Mouse (Mus musculus): ENCODE data around the gene Clic4. TPM values are rescaled to one million over a fixed set of nuclear protein-coding genes. Genes with fewer than 3 reads are reported as not detected.

Clic4 gene
- polyA plus RNA-seq, 1 experiment from 2014 or later: 107 TPM

DNA sequence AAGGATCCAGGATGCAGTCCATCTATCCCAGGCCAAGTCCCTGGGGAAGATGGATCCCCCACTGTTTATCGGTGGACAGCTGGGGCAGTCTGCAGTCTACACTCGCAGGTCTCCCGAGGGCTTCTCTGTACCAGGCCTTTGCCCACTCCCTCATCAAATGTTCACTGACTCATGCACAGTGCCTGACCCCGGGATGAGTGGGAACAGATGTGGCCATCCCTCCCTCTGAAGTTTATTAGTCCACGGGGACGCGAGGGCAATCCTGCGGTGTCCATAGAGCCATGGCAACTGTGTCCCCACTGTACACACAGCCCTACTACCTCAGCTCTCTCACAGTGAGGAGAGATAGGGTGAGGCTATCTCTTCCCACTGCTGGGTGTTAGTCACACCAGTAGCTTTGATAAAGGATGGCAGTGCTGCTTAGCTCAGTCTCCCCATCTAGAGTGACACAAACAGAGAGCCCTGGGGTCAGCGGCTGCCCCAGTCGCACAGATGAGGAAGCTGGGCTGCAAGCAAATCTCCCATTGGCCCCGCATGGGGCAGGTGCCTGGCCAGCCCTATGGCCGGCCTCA, 101.2 kb downstream of the Clic4 start:
- Histone ChIP-seq H3K36me3 (ENCODE audit: control insufficient read depth, insufficient read depth, low read length) (no peaks in the 10 kb centered on the region), H3K9me3 (ENCODE audit: control insufficient read depth, low read length) (no peaks in the 10 kb centered on the region), H3K4me3 (ENCODE audit: low read depth, low read length) (no peak overlapping the region), H3K27ac (ENCODE audit: low read depth) (no peak overlapping the region), H3K4me2 (ENCODE audit: low read length) (no peak overlapping the region), H3K9ac (ENCODE audit: low read length) (no peak overlapping the region), H3K27me3 (replicated peaks; ENCODE audit: control insufficient read depth, insufficient read depth, low read length) (peaks cover 33% of the 10 kb centered on the region), H3K4me1 (replicated peaks; ENCODE audit: control insufficient read depth, insufficient read depth, low read length) (peaks cover 14% of the 10 kb centered on the region)
- DNase-seq (ENCODE audit: low spot score) (no peak), ATAC-seq (replicated peaks; ENCODE audit: low FRiP score, low TSS enrichment, low read depth) (no peak)
- WGBS: 69% methylated on average over 12 of the region's 12 CpGs

DNA sequence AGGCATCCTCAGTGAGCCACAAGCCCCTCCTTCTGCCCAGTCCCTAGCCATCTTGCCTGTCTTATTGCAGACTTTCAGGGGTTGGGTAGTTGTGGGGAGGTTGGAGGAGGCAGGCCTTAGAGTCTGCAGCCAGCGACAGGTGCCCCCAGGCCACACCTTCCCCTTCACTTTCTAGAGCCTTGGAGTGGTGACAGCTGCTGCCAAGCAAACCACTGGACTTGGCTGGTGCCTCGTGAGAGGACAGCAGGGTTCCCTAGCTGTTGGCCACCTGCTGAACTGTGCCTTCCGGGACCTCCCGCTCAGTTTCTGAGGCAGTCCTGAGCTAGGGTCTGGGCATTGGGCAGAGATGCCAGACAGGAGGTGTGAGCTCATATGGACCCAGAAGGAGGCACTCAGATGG, 103.1 kb downstream of the Clic4 start:
- no peaks in the 10 kb centered on the region for H3K36me3 ChIP-seq (ENCODE audit: control insufficient read depth, insufficient read depth, low read length)
- H3K4me1 ChIP-seq (replicated peaks; ENCODE audit: control insufficient read depth, insufficient read depth, low read length): peaks cover 11% of the 10 kb centered on the region
- no peak overlapping the region for H3K27ac ChIP-seq (ENCODE audit: low read depth)
- no peaks in the 10 kb centered on the region for H3K9me3 ChIP-seq (ENCODE audit: control insufficient read depth, low read length)
- H3K4me3 ChIP-seq (ENCODE audit: low read depth, low read length): no peak overlapping the region
- no peak overlapping the region for H3K4me2 ChIP-seq (ENCODE audit: low read length)
- no peak for ATAC-seq (replicated peaks; ENCODE audit: low FRiP score, low TSS enrichment, low read depth)
- no peak for DNase-seq (ENCODE audit: low spot score)
- H3K9ac ChIP-seq (ENCODE audit: low read length): no peak overlapping the region
- H3K27me3 ChIP-seq (replicated peaks; ENCODE audit: control insufficient read depth, insufficient read depth, low read length): peaks cover 34% of the 10 kb centered on the region
- 69% methylated on average over 4 of the region's 4 CpGs for WGBS

DNA sequence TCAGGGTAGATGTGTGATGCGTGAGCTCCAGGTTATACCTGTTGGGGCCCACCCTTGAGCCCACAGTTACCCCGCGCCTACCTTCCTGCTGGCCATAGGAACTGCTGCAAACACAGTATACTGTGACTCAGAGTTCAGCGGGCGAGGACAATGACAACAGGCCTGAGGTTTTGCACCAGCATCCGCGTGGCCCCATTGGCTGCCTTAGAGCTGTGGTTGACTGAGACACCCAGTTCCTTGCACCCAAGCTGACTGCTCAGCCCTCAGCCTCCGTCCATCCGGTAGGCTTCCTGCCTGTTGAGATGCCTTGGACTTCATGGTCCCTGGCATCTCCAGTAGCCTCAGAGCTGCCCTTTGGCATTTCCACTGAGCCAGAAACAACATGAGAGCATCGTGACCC, 103.5 kb downstream of the Clic4 start:
- H3K9ac ChIP-seq (ENCODE audit: low read length): no peak overlapping the region
- 80% methylated on average over 10 of the region's 10 CpGs for WGBS
- H3K4me1 ChIP-seq (replicated peaks; ENCODE audit: control insufficient read depth, insufficient read depth, low read length): peaks cover 11% of the 10 kb centered on the region
- no peak overlapping the region for H3K27ac ChIP-seq (ENCODE audit: low read depth)
- ATAC-seq (replicated peaks; ENCODE audit: low FRiP score, low TSS enrichment, low read depth) (no peak), DNase-seq (ENCODE audit: low spot score) (no peak)
- H3K27me3 ChIP-seq (replicated peaks; ENCODE audit: control insufficient read depth, insufficient read depth, low read length): peaks cover 32% of the 10 kb centered on the region
- no peaks in the 10 kb centered on the region for H3K9me3 ChIP-seq (ENCODE audit: control insufficient read depth, low read length)
- no peaks in the 10 kb centered on the region for H3K36me3 ChIP-seq (ENCODE audit: control insufficient read depth, insufficient read depth, low read length)
- H3K4me2 ChIP-seq (ENCODE audit: low read length): no peak overlapping the region
- no peak overlapping the region for H3K4me3 ChIP-seq (ENCODE audit: low read depth, low read length)

DNA sequence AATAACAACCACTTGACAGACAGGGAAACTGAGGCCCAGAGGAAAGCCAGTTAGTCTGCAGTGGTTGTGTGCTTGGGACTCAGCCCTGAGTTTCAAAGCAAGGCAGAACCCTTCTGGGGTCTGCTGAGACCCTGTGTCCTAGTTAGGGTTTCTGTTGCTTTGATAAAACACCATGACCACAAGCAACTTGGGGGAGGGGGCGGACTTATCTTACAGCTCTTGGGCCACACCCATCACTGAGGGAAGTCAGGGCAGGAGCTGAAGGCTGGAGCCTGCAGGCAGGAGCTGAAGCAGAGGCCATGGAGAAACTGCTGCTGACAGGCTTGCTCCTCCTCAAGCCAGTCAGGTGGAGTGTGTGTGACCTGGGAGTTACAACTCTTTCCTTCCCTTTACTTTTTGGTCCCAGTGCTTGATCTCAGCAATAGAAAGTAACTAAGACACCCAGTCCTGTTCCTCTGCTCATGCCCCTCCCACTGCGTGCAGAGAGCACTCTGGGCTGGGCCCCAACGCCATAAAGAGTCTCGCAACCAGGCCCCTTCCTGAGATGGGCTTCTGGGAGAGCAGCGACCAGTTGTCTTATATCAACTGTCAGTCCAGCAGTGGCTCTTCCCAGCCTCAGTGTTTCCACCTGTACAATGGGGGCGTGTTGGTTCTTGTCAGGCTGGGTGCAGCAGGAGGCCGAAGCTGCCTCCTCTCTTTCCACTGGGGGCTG, 104.6 kb downstream of the Clic4 start:
- no peaks in the 10 kb centered on the region for H3K36me3 ChIP-seq (ENCODE audit: control insufficient read depth, insufficient read depth, low read length)
- H3K4me1 ChIP-seq (replicated peaks; ENCODE audit: control insufficient read depth, insufficient read depth, low read length): peaks cover 11% of the 10 kb centered on the region
- no peak overlapping the region for H3K4me2 ChIP-seq (ENCODE audit: low read length)
- WGBS: 53% methylated on average over 7 of the region's 7 CpGs
- no peaks in the 10 kb centered on the region for H3K9me3 ChIP-seq (ENCODE audit: control insufficient read depth, low read length)
- H3K9ac ChIP-seq (ENCODE audit: low read length): no peak overlapping the region
- DNase-seq (ENCODE audit: low spot score) (no peak), ATAC-seq (replicated peaks; ENCODE audit: low FRiP score, low TSS enrichment, low read depth) (no peak)
- no peak overlapping the region for H3K27ac ChIP-seq (ENCODE audit: low read depth)
- no peak overlapping the region for H3K4me3 ChIP-seq (ENCODE audit: low read depth, low read length)
- peaks cover 37% of the 10 kb centered on the region for H3K27me3 ChIP-seq (replicated peaks; ENCODE audit: control insufficient read depth, insufficient read depth, low read length)

DNA sequence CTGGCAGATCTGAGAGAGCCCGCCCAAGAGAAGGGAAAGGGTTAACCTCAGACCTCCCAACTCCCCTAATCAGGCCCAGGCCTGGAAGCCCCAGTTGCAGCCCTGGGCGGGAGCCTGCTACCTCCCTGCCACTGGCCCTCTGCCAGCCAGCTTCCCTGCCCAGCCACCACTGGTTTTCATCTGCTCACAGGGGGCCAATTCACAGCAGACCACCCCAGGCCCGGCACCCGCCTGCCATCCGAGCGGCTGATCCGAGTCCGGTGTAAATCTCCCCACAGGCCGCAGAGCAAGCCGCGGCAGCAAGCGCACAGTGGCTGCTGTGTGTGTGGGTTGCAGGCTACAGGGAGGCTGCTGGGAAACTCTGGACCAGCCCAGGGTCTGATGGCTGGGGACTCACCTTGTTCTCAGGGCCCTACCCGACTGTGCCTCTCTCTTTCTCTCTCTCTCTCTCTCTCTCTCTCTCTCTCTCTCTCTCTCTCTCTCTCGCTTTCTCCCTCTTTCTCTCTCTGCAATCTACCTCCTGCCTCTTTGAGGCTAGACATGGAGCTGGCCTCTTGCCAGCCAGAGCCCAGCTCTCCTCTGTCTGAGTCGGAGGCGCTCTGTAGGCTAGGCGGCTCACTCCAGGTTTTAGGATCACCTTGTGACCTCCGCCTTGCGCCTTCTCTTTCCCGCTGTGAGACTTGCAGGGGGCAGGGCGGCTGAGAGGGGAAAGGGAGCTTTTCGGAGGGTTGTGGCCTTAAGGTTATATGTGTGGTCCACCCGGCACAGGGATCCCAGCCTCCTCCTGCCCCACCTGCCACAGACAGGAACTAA, 106.0 kb downstream of the Clic4 start:
- Histone ChIP-seq H3K27me3 (replicated peaks; ENCODE audit: control insufficient read depth, insufficient read depth, low read length) (peaks cover 35% of the 10 kb centered on the region), H3K36me3 (ENCODE audit: control insufficient read depth, insufficient read depth, low read length) (no peaks in the 10 kb centered on the region), H3K27ac (ENCODE audit: low read depth) (no peak overlapping the region), H3K9me3 (ENCODE audit: control insufficient read depth, low read length) (no peaks in the 10 kb centered on the region), H3K4me3 (ENCODE audit: low read depth, low read length) (no peak overlapping the region), H3K4me2 (ENCODE audit: low read length) (no peak overlapping the region), H3K9ac (ENCODE audit: low read length) (no peak overlapping the region), H3K4me1 (replicated peaks; ENCODE audit: control insufficient read depth, insufficient read depth, low read length) (peaks cover 11% of the 10 kb centered on the region)
- 11% methylated on average over 23 of the region's 23 CpGs for WGBS
- DNase-seq (ENCODE audit: low spot score) (peak; percentile 71), ATAC-seq (replicated peaks; ENCODE audit: low FRiP score, low TSS enrichment, low read depth) (peak; percentile 70)

DNA sequence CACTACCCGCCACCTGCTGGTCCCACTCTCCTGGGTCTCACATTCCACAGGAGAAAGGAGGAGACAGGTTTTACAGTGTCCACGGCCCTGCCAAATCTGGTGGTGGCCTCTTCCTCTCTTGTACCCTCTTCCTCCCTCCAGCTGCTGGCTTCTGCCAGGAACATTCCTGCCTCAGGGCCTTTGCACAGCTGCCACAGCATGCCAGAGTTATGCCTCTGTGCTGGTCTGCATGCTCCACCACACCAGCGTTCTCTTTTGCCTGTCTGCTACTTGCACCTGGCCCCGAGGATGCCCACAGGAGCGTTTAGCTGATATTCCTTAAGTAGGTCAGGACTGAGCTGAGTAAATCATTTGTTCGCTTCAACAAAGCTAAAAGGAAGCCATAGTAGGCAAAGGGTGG, 106.9 kb downstream of the Clic4 start:
- WGBS: 53% methylated on average over 6 of the region's 6 CpGs
- DNase-seq (ENCODE audit: low spot score) (no peak), ATAC-seq (replicated peaks; ENCODE audit: low FRiP score, low TSS enrichment, low read depth) (no peak)
- no peaks in the 10 kb centered on the region for H3K36me3 ChIP-seq (ENCODE audit: control insufficient read depth, insufficient read depth, low read length)
- H3K4me2 ChIP-seq (ENCODE audit: low read length): no peak overlapping the region
- H3K27ac ChIP-seq (ENCODE audit: low read depth): no peak overlapping the region
- H3K9ac ChIP-seq (ENCODE audit: low read length): no peak overlapping the region
- no peaks in the 10 kb centered on the region for H3K9me3 ChIP-seq (ENCODE audit: control insufficient read depth, low read length)
- H3K4me3 ChIP-seq (ENCODE audit: low read depth, low read length): no peak overlapping the region
- peaks cover 34% of the 10 kb centered on the region for H3K27me3 ChIP-seq (replicated peaks; ENCODE audit: control insufficient read depth, insufficient read depth, low read length)
- H3K4me1 ChIP-seq (replicated peaks; ENCODE audit: control insufficient read depth, insufficient read depth, low read length): peaks cover 11% of the 10 kb centered on the region

Other genes starting within 250 kb of the Clic4 start
- 0.19 and 0.20 TPM in 2 replicates for gene Runx3, start 152.2 kb downstream of the Clic4 start, polyA plus RNA-seq (2014; fragmentation: Nextera tagmentation; extraction: Ambion mirVana)
- 201 and 215 TPM in 2 replicates for gene Srrm1, start 80.5 kb upstream of the Clic4 start, polyA plus RNA-seq (2014; fragmentation: Nextera tagmentation; extraction: Ambion mirVana)
- 10.8 and 11.8 TPM in 2 replicates for gene Ncmap, start 125.4 kb upstream of the Clic4 start, polyA plus RNA-seq (2014; fragmentation: Nextera tagmentation; extraction: Ambion mirVana)
- gene Rcan3, start 161.0 kb upstream of the Clic4 start, polyA plus RNA-seq (2014; fragmentation: Nextera tagmentation; extraction: Ambion mirVana): 16.1 and 18.4 TPM in 2 replicates
- 0.19 and 0.42 TPM in 2 replicates for gene Stpg1, start 222.0 kb upstream of the Clic4 start, polyA plus RNA-seq (2014; fragmentation: Nextera tagmentation; extraction: Ambion mirVana)
- 4.3 and 6.7 TPM in 2 replicates for gene Nipal3, start 222.2 kb upstream of the Clic4 start, polyA plus RNA-seq (2014; fragmentation: Nextera tagmentation; extraction: Ambion mirVana)